In the genomic region with DNA sequence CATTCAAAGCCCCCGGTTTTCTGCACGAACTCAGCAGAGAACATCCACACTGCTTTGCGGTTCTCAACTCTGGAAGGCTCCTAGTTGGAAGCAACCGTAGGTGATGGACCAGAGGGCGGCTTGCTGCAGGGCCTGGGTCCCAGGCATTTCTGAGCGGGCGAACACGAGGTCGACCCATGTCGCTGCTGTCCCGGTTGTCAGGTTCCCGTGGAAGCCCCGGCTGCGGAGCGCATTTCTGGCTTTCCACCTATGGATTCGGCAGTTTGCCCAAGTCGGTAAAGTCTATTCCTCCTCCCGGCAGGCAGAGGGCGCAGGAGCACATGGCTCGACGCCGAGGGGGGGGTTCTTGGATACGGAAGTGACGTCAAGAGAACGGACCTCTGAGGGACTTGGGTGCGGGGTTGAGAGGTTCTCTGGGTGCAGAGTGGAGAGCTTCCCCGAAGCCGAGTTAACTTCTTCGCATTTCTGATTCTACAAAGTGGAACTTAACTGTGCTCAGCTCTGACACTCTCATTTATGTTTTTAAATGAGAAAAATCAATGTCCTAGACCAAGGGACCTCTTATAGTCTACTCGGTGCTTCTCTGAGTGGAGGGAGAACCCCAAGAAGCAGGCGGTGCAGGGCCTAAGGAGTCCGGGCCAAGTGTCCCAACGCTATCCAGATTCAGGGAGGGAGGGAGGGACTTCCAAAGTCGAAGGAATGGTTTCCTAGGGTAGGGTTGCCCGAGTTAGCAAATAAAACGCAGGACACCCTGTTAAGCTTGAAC, we compare ENCODE assay signal across 8 mouse cellular contexts. TPM values are rescaled to one million over a fixed set of nuclear protein-coding genes. Genes with fewer than 3 reads are reported as not detected.
A peak's percentile ranks its signal among the peaks of the same experiment; 100 is the strongest.
DNase-seq lines count a peak whose midpoint lies in the region; ATAC-seq lines count a peak whose summit lies in the region.

No protein-coding gene starts in this region.

- peaks cover 11% of the 10 kb centered on the region for H3K4me1 ChIP-seq in megakaryocyte, embryonic 14.5 days

- ATAC-seq in activated CD4-positive, CD25-positive, alpha-beta regulatory T cell, adult 4 months = peak; percentile 98
- peak; percentile 97 for ATAC-seq in inflammation-experienced regulatory T-cells, adult 6 months

- peak; percentile 70 to 88 for DNase-seq in cerebellum, postnatal 4 days (ENCODE audit: low spot score in 2 of 2)
- DNase-seq in gastrocnemius, postnatal 10 days = peak; percentile 82
- DNase-seq in left cerebral cortex, adult 9 months (ENCODE audit: low spot score in 2 of 2) = peak; percentile 60 to 87
- peak; percentile 85 to 86 for DNase-seq in right cerebral cortex, adult 2 months (ENCODE audit: low spot score in 2 of 2)
- DNase-seq in urinary bladder, postnatal 36 days (ENCODE audit: low spot score in 2 of 2) = peak; percentile 73 to 79

- no peaks in the 10 kb centered on the region for H3K9me3 ChIP-seq in megakaryocyte, embryonic 14.5 days

- H3K4me3 ChIP-seq in megakaryocyte, embryonic 14.5 days (replicated peaks) = peak overlapping the region; percentile 89

- no peaks in the 10 kb centered on the region for H3K36me3 ChIP-seq in megakaryocyte, embryonic 14.5 days (replicated peaks; ENCODE audit: low read length)

- peaks cover 60% of the 10 kb centered on the region for H3K27me3 ChIP-seq in megakaryocyte, embryonic 14.5 days (replicated peaks)

RNA-seq across cellular contexts. Expression of gene Azin2, which starts 37.2 kb away (rescaled TPM):
- under 1 TPM in 1 of 2 experiments, not detected in 1; 0.34 TPM for polyA plus RNA-seq in activated CD4-positive, CD25-positive, alpha-beta regulatory T cell, adult 4 months (2017; shearing (Covaris generic))
- 1 to 10 TPM; 3.2 to 3.9 TPM for total RNA-seq in gastrocnemius, postnatal 10 days (2021)
- polyA plus RNA-seq in inflammation-experienced regulatory T-cells, adult 6 months (2017; shearing (Covaris generic)) = under 1 TPM in 1 of 3 experiments, not detected in 2; 0.19 TPM
- polyA plus RNA-seq in megakaryocyte, embryonic 14.5 days (2012; ENCODE audit: insufficient read depth, low replicate concordance) = 7.6 and 12.2 TPM in 2 replicates

RNA-seq across cellular contexts. Expression of gene Trim62, which starts 41.6 kb away (rescaled TPM):
- 1 to 10 TPM in 1 of 2 experiments, under 1 TPM in 1; 0.96 to 1.6 TPM for polyA plus RNA-seq in activated CD4-positive, CD25-positive, alpha-beta regulatory T cell, adult 4 months (2017; shearing (Covaris generic))
- total RNA-seq in gastrocnemius, postnatal 10 days (2021) = 1 to 10 TPM; 1.7 to 2.3 TPM
- polyA plus RNA-seq in inflammation-experienced regulatory T-cells, adult 6 months (2017; shearing (Covaris generic)) = 1 to 10 TPM in 2 of 3 experiments, under 1 TPM in 1; 0.98 to 1.8 (median 1.5) TPM
- 0.53 and 1.6 TPM in 2 replicates for polyA plus RNA-seq in megakaryocyte, embryonic 14.5 days (2012; ENCODE audit: insufficient read depth, low replicate concordance)

Comparison
In these comparisons a context has a peak if more than half of its experiments do, and no peak if none do; other contexts are left out.
1. Peak in every context shown above with its lines: DNase-seq, ATAC-seq and H3K4me3 ChIP-seq.